Mouse (Mus musculus): ENCODE results near the gene Gjb5.

- TF ChIP-seq CTCF (IDR thresholded peaks at IDR 0.05; ENCODE audit: control insufficient read depth, insufficient read depth, insufficient read length) (no peak), MYOD1 (IDR thresholded peaks at IDR 0.05; ENCODE audit: control insufficient read depth, insufficient read length, low read depth) (no peak)
Measured at GRCm38 (mm10) chr4:127313861-127314260, 44.1 kb downstream of the Gjb5 start, which contains the start of gene Gja4.

All from C2C12 (cell line).